Comparison of ENCODE assay signal across 8 mouse cellular contexts in genomic region chr9:66714022-66714515, GRCm38 (mm10). TPM values are rescaled to one million over a fixed set of nuclear protein-coding genes. Genes with fewer than 3 reads are reported as not detected.
DNase-seq lines count a peak whose midpoint lies in the region; ATAC-seq and TF ChIP-seq lines count a peak whose summit lies in the region.

No protein-coding gene starts in this region.

- H3K4me3 ChIP-seq in hindbrain, embryonic 11.5 days (ENCODE audit: low read depth, low read length), result no peak overlapping the region; the same call in 1 of the 2 replicates
- H3K4me3 ChIP-seq in liver, embryonic 14.5 days (ENCODE audit: insufficient read depth in 1 of 2, low read depth in 2 of 2, low read length in 2 of 2), result no peak overlapping the region
- peak overlapping the region; percentile 34 for H3K4me3 ChIP-seq in stomach, postnatal 0 days (ENCODE audit: low read depth, low read length)

- no peaks in the 10 kb centered on the region for H3K36me3 ChIP-seq in hindbrain, embryonic 11.5 days (ENCODE audit: control insufficient read depth, insufficient read depth, low read length)
- no peaks in the 10 kb centered on the region for H3K36me3 ChIP-seq in liver, embryonic 14.5 days (replicated peaks; ENCODE audit: control insufficient read depth, insufficient read depth, low read depth)
- H3K36me3 ChIP-seq in stomach, postnatal 0 days (ENCODE audit: control insufficient read depth, insufficient read depth, low read length), result no peaks in the 10 kb centered on the region

- 0 out of 2 replicates have a peak overlapping the region, but pooled peaks have one; percentile 40 for H3K9ac ChIP-seq in hindbrain, embryonic 11.5 days (ENCODE audit: low read depth, low read length)
- no peak overlapping the region for H3K9ac ChIP-seq in liver, embryonic 14.5 days (replicated peaks)
- no peak overlapping the region for H3K9ac ChIP-seq in stomach, postnatal 0 days (ENCODE audit: low read length)

- H3K4me2 ChIP-seq in hindbrain, embryonic 11.5 days (replicated peaks; ENCODE audit: low read depth, low read length), result peak overlapping the region; percentile 71
- peak overlapping the region; percentile 60 for H3K4me2 ChIP-seq in liver, embryonic 14.5 days (ENCODE audit: low read depth)
- H3K4me2 ChIP-seq in stomach, postnatal 0 days (replicated peaks; ENCODE audit: low read depth), result peak overlapping the region; percentile 49

- no peak for TF ChIP-seq EP300 in liver, embryonic 14.5 days (IDR thresholded peaks at IDR 0.05; ENCODE audit: low read depth)
- TF ChIP-seq EP300 in stomach, postnatal 0 days (optimal IDR thresholded peaks at IDR 0.05), result no peak

- no peaks in the 10 kb centered on the region for H3K27me3 ChIP-seq in hindbrain, embryonic 11.5 days (ENCODE audit: control insufficient read depth, insufficient read depth, low read length)
- H3K27me3 ChIP-seq in liver, embryonic 14.5 days (ENCODE audit: control insufficient read depth, insufficient read depth, low read length), result peaks cover 11% of the 10 kb centered on the region
- H3K27me3 ChIP-seq in stomach, postnatal 0 days (ENCODE audit: control insufficient read depth, insufficient read depth, low read length), result no peaks in the 10 kb centered on the region

- 19% methylated on average over 12 of the region's 12 CpGs for WGBS in hindbrain, embryonic 11.5 days
- WGBS in liver, embryonic 14.5 days (ENCODE audit: insufficient replicate concordance), result 17% methylated on average over 12 of the region's 12 CpGs
- WGBS in stomach, postnatal 0 days, result 15% methylated on average over 12 of the region's 12 CpGs

- DNase-seq in CD4-positive, CD25-positive, alpha-beta regulatory T cell, adult 2 months (ENCODE audit: low read depth, low spot score), result peak; percentile 61
- peak; percentile 4 for DNase-seq in MEL-GATA-1-ER (ENCODE audit: extremely low read depth, low read depth)
- peak; percentile 27 for DNase-seq in hindbrain, embryonic 11.5 days (ENCODE audit: low spot score)
- DNase-seq in liver, embryonic 14.5 days (ENCODE audit: low read depth in 3 of 3, low spot score in 3 of 3), result no peak
- no peak for DNase-seq in stomach, postnatal 0 days (ENCODE audit: low spot score)
- no peak for DNase-seq in adrenal gland, adult (ENCODE audit: inconsistent age in 2 of 2, low spot score in 1 of 2)
- no peak for DNase-seq in spleen, postnatal 36 days (ENCODE audit: low spot score in 2 of 2)
- no peak for DNase-seq in lung, postnatal 4 days

- no peak for TF ChIP-seq CTCF in liver, embryonic 14.5 days (IDR thresholded peaks at IDR 0.05; ENCODE audit: low read depth)
- TF ChIP-seq CTCF in stomach, postnatal 0 days (IDR thresholded peaks at IDR 0.05; ENCODE audit: low read depth), result no peak

- no peaks in the 10 kb centered on the region for H3K9me3 ChIP-seq in hindbrain, embryonic 11.5 days (ENCODE audit: control insufficient read depth, low read length)
- no peaks in the 10 kb centered on the region for H3K9me3 ChIP-seq in liver, embryonic 14.5 days (ENCODE audit: control insufficient read depth, low read length)
- no peaks in the 10 kb centered on the region for H3K9me3 ChIP-seq in stomach, postnatal 0 days (ENCODE audit: control insufficient read depth, low read length)

- no peak overlapping the region for H3K27ac ChIP-seq in hindbrain, embryonic 11.5 days (ENCODE audit: low read depth, low read length)
- H3K27ac ChIP-seq in liver, embryonic 14.5 days, result no peak overlapping the region
- H3K27ac ChIP-seq in stomach, postnatal 0 days (replicated peaks), result no peak overlapping the region

- ATAC-seq in hindbrain, embryonic 11.5 days (ENCODE audit: low FRiP score), result no peak
- ATAC-seq in liver, embryonic 14.5 days (ENCODE audit: insufficient read depth), result no peak
- ATAC-seq in stomach, postnatal 0 days (ENCODE audit: low FRiP score, low TSS enrichment), result no peak

- H3K4me1 ChIP-seq in hindbrain, embryonic 11.5 days (replicated peaks; ENCODE audit: control insufficient read depth, insufficient read depth, low read length), result 0 out of 2 replicates have a peak, but pooled peaks cover 2% of the 10 kb centered on the region
- H3K4me1 ChIP-seq in liver, embryonic 14.5 days (replicated peaks; ENCODE audit: control insufficient read depth in 2 of 2, insufficient read depth in 2 of 2, low read length in 1 of 2), result no peaks in the 10 kb centered on the region; a peak in 1 of 4 replicates
- H3K4me1 ChIP-seq in stomach, postnatal 0 days (replicated peaks; ENCODE audit: control insufficient read depth, insufficient read depth), result 0 out of 2 replicates have a peak, but pooled peaks cover 3% of the 10 kb centered on the region

RNA-seq across cellular contexts. Expression of gene Car12, which starts 0.6 kb away (rescaled TPM):
- polyA plus RNA-seq in hindbrain, embryonic 11.5 days (2014; fragmentation: Nextera tagmentation; extraction: Ambion mirVana), result 1.0 and 1.2 TPM in 2 replicates
- polyA plus RNA-seq in liver, embryonic 14.5 days (2012; rRNA removed), result 0.15 and 0.17 TPM in 2 replicates
- 0.09 and 0.10 TPM in 2 replicates for polyA plus RNA-seq in liver, embryonic 14.5 days (2014; fragmentation: Nextera tagmentation; extraction: Ambion mirVana)
- polyA plus RNA-seq in stomach, postnatal 0 days (2015; fragmentation: Nextera tagmentation; extraction: Ambion mirVana), result 11.1 and 11.3 TPM in 2 replicates

Comparison
In these comparisons a context has a peak if more than half of its experiments do, and no peak if none do; other contexts are left out.
1. DNase-seq: peak in CD4-positive, CD25-positive, alpha-beta regulatory T cell, adult 2 months (single experiment), MEL-GATA-1-ER (single experiment) and hindbrain, embryonic 11.5 days (single experiment); none in liver, embryonic 14.5 days (0 of 3), stomach, postnatal 0 days (single experiment), adrenal gland, adult (0 of 2), spleen, postnatal 36 days (0 of 2) and lung, postnatal 4 days (0 of 2).
2. Peak in every context shown above with its lines, with median percentiles within 50 percentile points of each other: H3K4me2 ChIP-seq.